Mouse (Mus musculus): ENCODE results near the gene Tceal1.

- TF ChIP-seq EP300 (IDR thresholded peaks at IDR 0.05; ENCODE audit: low read depth) (no peak), CTCF (IDR thresholded peaks at IDR 0.05; ENCODE audit: low read depth) (no peak)
Measured at GRCm38 (mm10) chrX:136749329-136749728, 41.5 kb downstream of the Tceal1 start.
